Mouse (Mus musculus) CH12.LX (cell line): ENCODE measurements around the gene Tial1. TPM values are rescaled to one million over a fixed set of nuclear protein-coding genes. Genes with fewer than 3 reads are reported as not detected.

ENCODE experiments used
- DNase-seq: peaks from one replicate; pipeline ENCODE4 v3.0.0-alpha.2; 2013; ENCODE audit errors: extremely low read depth
- H3K27ac ChIP-seq: 2 replicates; pipeline ENCODE4 v1.5.1; 2012; ENCODE audit warnings: low read depth, mild to moderate bottlenecking, control low read depth, moderate library complexity; ENCODE audit not compliant: insufficient read depth
- H3K27me3 ChIP-seq: replicated peaks from 2 replicates; pipeline ENCODE3; 2012; ENCODE audit warnings: inconsistent platforms
- H3K36me3 ChIP-seq, 2 experiments: replicated peaks in 1 of 2; 2 replicates each; pipeline versions ENCODE3 to v1.6.1; 2012; ENCODE audit warnings: inconsistent platforms in 1 of 2, low read length in 1 of 2, mild to moderate bottlenecking in 1 of 2, mixed read lengths in 1 of 2, moderate library complexity in 1 of 2; ENCODE audit not compliant: control insufficient read depth in 1 of 2, insufficient read depth in 1 of 2
- H3K4me1 ChIP-seq, 2 experiments: 2 replicates each; pipeline ENCODE4 v1.6.1; 2012; ENCODE audit warnings: inconsistent platforms in 1 of 2, moderate library complexity in 1 of 2; ENCODE audit not compliant: insufficient read depth in 2 of 2, control insufficient read depth in 1 of 2
- H3K4me2 ChIP-seq: 2 replicates; pipeline ENCODE4 v1.6.1; 2012; ENCODE audit warnings: low read depth, mild to moderate bottlenecking, control low read depth; ENCODE audit not compliant: poor library complexity, insufficient read depth, severe bottlenecking
- H3K4me3 ChIP-seq, 3 experiments: fragments of 150-350 bp in 1 of 3; sonication (generic) in 1 of 3; replicated peaks in 1 of 3; 2 replicates each; pipeline versions ENCODE3 to v1.5.1; 2011 to 2012; ENCODE audit warnings: low read depth in 2 of 3, low read length in 2 of 3, mild to moderate bottlenecking in 2 of 3, moderate library complexity in 2 of 3, control low read depth in 1 of 3, improper control_type of control experiment in 1 of 3, inconsistent platforms in 1 of 3, mixed read lengths in 1 of 3; ENCODE audit not compliant: poor library complexity in 1 of 3
- H3K79me2 ChIP-seq: replicated peaks from 2 replicates; pipeline ENCODE4 v1.6.1; 2012; ENCODE audit warnings: mild to moderate bottlenecking, moderate library complexity; ENCODE audit not compliant: control insufficient read depth, poor library complexity, insufficient read depth, severe bottlenecking; ENCODE audit errors: extremely low read depth
- H3K9ac ChIP-seq: 2 replicates; pipeline ENCODE4 v1.6.1; 2012; ENCODE audit warnings: low read depth, mild to moderate bottlenecking, control low read depth, moderate library complexity; ENCODE audit not compliant: insufficient read depth
- H3K9me3 ChIP-seq: replicated peaks from 2 replicates; pipeline ENCODE3; 2012; ENCODE audit warnings: low read length, inconsistent platforms, mixed read lengths
- BHLHE40 ChIP-seq: IDR thresholded peaks from 2 replicates; pipeline ENCODE4 v1.6.1; 2011; ENCODE audit warnings: mild to moderate bottlenecking, low read depth, low read length, improper control_type of control experiment
- CHD1 ChIP-seq: IDR thresholded peaks from 2 replicates; pipeline ENCODE4 v1.6.1; 2012; ENCODE audit warnings: low read depth, low read length, improper control_type of control experiment, inconsistent platforms
- CHD2 ChIP-seq: IDR thresholded peaks from 2 replicates; pipeline ENCODE4 v1.6.1; 2011; ENCODE audit warnings: low read length, improper control_type of control experiment
- CTCF ChIP-seq, 2 experiments: IDR thresholded peaks in 1 of 2; conservative IDR thresholded peaks in 1 of 2; 2 replicates each; pipeline ENCODE4 v1.5.1; 2011 to 2012; ENCODE audit warnings: low read depth in 2 of 2, low read length in 2 of 2, improper control_type of control experiment in 1 of 2, inconsistent platforms in 1 of 2, mild to moderate bottlenecking in 1 of 2, moderate library complexity in 1 of 2
- E2F4 ChIP-seq: IDR thresholded peaks from 2 replicates; pipeline ENCODE4 v1.6.1; 2011; ENCODE audit warnings: low read depth, low read length, improper control_type of control experiment; ENCODE audit not compliant: insufficient replicate concordance
- ELF1 ChIP-seq: IDR thresholded peaks from 2 replicates; pipeline ENCODE4 v1.6.1; 2014; ENCODE audit warnings: low read depth, mild to moderate bottlenecking, inconsistent platforms, low read length, improper control_type of control experiment
- EP300 ChIP-seq: IDR thresholded peaks from 2 replicates; pipeline ENCODE4 v1.6.1; 2011; ENCODE audit warnings: low read length, improper control_type of control experiment
- ETS1 ChIP-seq: conservative IDR thresholded peaks from 2 replicates; pipeline ENCODE4 v1.6.1; 2012; ENCODE audit warnings: low read depth, mild to moderate bottlenecking, inconsistent platforms, low read length, improper control_type of control experiment, moderate library complexity
- GABPA ChIP-seq: IDR thresholded peaks from 2 replicates; pipeline ENCODE4 v1.6.1; 2012; ENCODE audit warnings: low read depth, low read length, improper control_type of control experiment, inconsistent platforms; ENCODE audit not compliant: insufficient replicate concordance
- HCFC1 ChIP-seq: IDR thresholded peaks from 2 replicates; pipeline ENCODE4 v1.6.1; 2012; ENCODE audit warnings: low read depth, mild to moderate bottlenecking, inconsistent platforms, low read length, improper control_type of control experiment
- IRF4 ChIP-seq: IDR thresholded peaks from 2 replicates; pipeline ENCODE4 v1.6.1; 2014; ENCODE audit warnings: low read depth, mild to moderate bottlenecking, inconsistent platforms, low read length, improper control_type of control experiment
- JUN ChIP-seq: IDR thresholded peaks from 2 replicates; pipeline ENCODE4 v1.6.1; 2011; ENCODE audit warnings: low read depth, mild to moderate bottlenecking, low read length, improper control_type of control experiment, moderate library complexity; ENCODE audit not compliant: insufficient read depth
- JUND ChIP-seq: conservative IDR thresholded peaks from 2 replicates; pipeline ENCODE4 v1.6.1; 2011; ENCODE audit warnings: low read depth, low read length, improper control_type of control experiment
- KAT2A ChIP-seq: IDR thresholded peaks from 2 replicates; pipeline ENCODE4 v1.6.1; 2012; ENCODE audit warnings: low read length, improper control_type of control experiment, inconsistent platforms; ENCODE audit not compliant: insufficient replicate concordance
- MAFK ChIP-seq: IDR thresholded peaks from 2 replicates; pipeline ENCODE4 v1.6.1; 2011; ENCODE audit warnings: low read length, improper control_type of control experiment; ENCODE audit not compliant: insufficient replicate concordance
- MAX ChIP-seq: IDR thresholded peaks from 2 replicates; pipeline ENCODE4 v1.6.1; 2011; ENCODE audit warnings: low read length, improper control_type of control experiment
- MAZ ChIP-seq: IDR thresholded peaks from 2 replicates; pipeline ENCODE4 v1.6.1; 2012; ENCODE audit warnings: low read depth, mild to moderate bottlenecking, inconsistent platforms, low read length, improper control_type of control experiment, moderate library complexity
- MEF2A ChIP-seq: IDR thresholded peaks from 2 replicates; pipeline ENCODE4 v1.6.1; 2014; ENCODE audit warnings: low read depth, mild to moderate bottlenecking, inconsistent platforms, low read length, improper control_type of control experiment, borderline replicate concordance
- MXI1 ChIP-seq: IDR thresholded peaks from 2 replicates; pipeline ENCODE4 v1.6.1; 2011; ENCODE audit warnings: mild to moderate bottlenecking, low read depth, low read length, improper control_type of control experiment
- MYC ChIP-seq: IDR thresholded peaks from 2 replicates; pipeline ENCODE4 v1.6.1; 2011; ENCODE audit warnings: low read depth, mild to moderate bottlenecking, improper control_type of control experiment, low read length
- NELFE ChIP-seq: IDR thresholded peaks from 2 replicates; pipeline ENCODE4 v1.6.1; 2011; ENCODE audit warnings: low read depth, low read length, improper control_type of control experiment
- NRF1 ChIP-seq: IDR thresholded peaks from 2 replicates; pipeline ENCODE4 v1.6.1; 2014; ENCODE audit warnings: low read depth, mild to moderate bottlenecking, inconsistent platforms, low read length, improper control_type of control experiment, moderate library complexity
- PAX5 ChIP-seq: IDR thresholded peaks from 2 replicates; pipeline ENCODE4 v1.6.1; 2012; ENCODE audit warnings: low read length, inconsistent platforms, mixed read lengths
- POLR2A ChIP-seq: IDR thresholded peaks from 2 replicates; pipeline ENCODE4 v1.6.1; 2011; ENCODE audit warnings: low read depth, mild to moderate bottlenecking, improper control_type of control experiment, low read length
- POLR2AphosphoS2 ChIP-seq: IDR thresholded peaks from 2 replicates; pipeline ENCODE4 v1.6.1; 2011; ENCODE audit warnings: low read depth, low read length, improper control_type of control experiment
- RAD21 ChIP-seq: IDR thresholded peaks from 2 replicates; pipeline ENCODE4 v1.6.1; 2011; ENCODE audit warnings: low read depth, mild to moderate bottlenecking, low read length, improper control_type of control experiment, moderate library complexity
- RCOR1 ChIP-seq: conservative IDR thresholded peaks from 2 replicates; pipeline ENCODE4 v1.6.1; 2012; ENCODE audit warnings: low read depth, mild to moderate bottlenecking, inconsistent platforms, low read length, improper control_type of control experiment
- SIN3A ChIP-seq: IDR thresholded peaks from 2 replicates; pipeline ENCODE4 v1.6.1; 2012; ENCODE audit warnings: low read length, improper control_type of control experiment, inconsistent platforms
- SMC3 ChIP-seq: IDR thresholded peaks from 2 replicates; pipeline ENCODE4 v1.6.1; 2011; ENCODE audit warnings: low read depth, low read length, improper control_type of control experiment
- TBP ChIP-seq: conservative IDR thresholded peaks from 2 replicates; pipeline ENCODE4 v1.6.1; 2011; ENCODE audit warnings: low read depth, low read length, improper control_type of control experiment
- TCF12 ChIP-seq: IDR thresholded peaks from 2 replicates; pipeline ENCODE4 v1.6.1; 2014; ENCODE audit warnings: low read depth, mild to moderate bottlenecking, inconsistent platforms, low read length, improper control_type of control experiment
- UBTF ChIP-seq: IDR thresholded peaks from 2 replicates; pipeline ENCODE4 v1.6.1; 2012; ENCODE audit warnings: low read depth, mild to moderate bottlenecking, inconsistent platforms, low read length, improper control_type of control experiment, moderate library complexity
- USF1 ChIP-seq: IDR thresholded peaks from 2 replicates; pipeline ENCODE4 v1.6.1; 2014; ENCODE audit warnings: low read depth, mild to moderate bottlenecking, inconsistent platforms, low read length, improper control_type of control experiment
- ZC3H11A ChIP-seq: IDR thresholded peaks from 2 replicates; pipeline ENCODE4 v1.6.1; 2012; ENCODE audit warnings: low read depth, mild to moderate bottlenecking, inconsistent platforms, low read length, improper control_type of control experiment
- ZKSCAN1 ChIP-seq: IDR thresholded peaks from 2 replicates; pipeline ENCODE4 v1.6.1; 2012; ENCODE audit warnings: low read depth, inconsistent platforms, low read length, improper control_type of control experiment, borderline replicate concordance
- ZMIZ1 ChIP-seq: IDR thresholded peaks from 2 replicates; pipeline ENCODE4 v1.6.1; 2012; ENCODE audit warnings: low read depth, mild to moderate bottlenecking, inconsistent platforms, low read length, improper control_type of control experiment
- ZNF384 ChIP-seq: IDR thresholded peaks from 2 replicates; pipeline ENCODE4 v1.6.1; 2012; ENCODE audit warnings: low read depth, low read length, improper control_type of control experiment, inconsistent platforms
- dilution Hi-C: fragments of 300-500 bp; cut with MboI; formaldehyde crosslinking; loops from 2 replicates; pipeline ENCODE4 v1.14.3; 2020; ENCODE audit warnings: low sequenced_read_pairs; ENCODE audit not compliant: extremely low pct_unique_long_range_greater_than_20kb, extremely low pct_ligation_motif_present
- in situ Hi-C: fragments of 300-500 bp; cut with MboI; formaldehyde crosslinking; loops from 3 replicates; pipeline ENCODE4 v1.14.3; 2019; ENCODE audit warnings: low sequenced_read_pairs, low pct_ligation_motif_present, low pct_unique_long_range_greater_than_20kb, mixed read lengths
- polyA plus RNA-seq: library from polyadenylated mRNA; unstranded; fragments of >175 nt; gene quantifications from 2 replicates; pipeline ENCODE4 v1.2.1, GENCODE M21; 2012; ENCODE audit warnings: low read depth; ENCODE audit not compliant: insufficient read length
- total RNA-seq, 2 experiments: library from RNA; depleted of rRNA; stranded (reverse); fragments of 300-350 nt in 1 of 2; fragments of >200 nt in 1 of 2; gene quantifications; 2 replicates each; pipeline ENCODE4 v1.2.3; 2012 to 2014

The Tial1 gene
- total and polyA plus RNA-seq, 3 experiments: 43.2 to 101 (median 52.9) TPM

GRCm38 (mm10) chr7:128392071-128392971 lies 69.2 kb downstream of the Tial1 start:
- peak overlapping the region; percentile 10; the same call in 1 of the 2 replicates for H3K9ac ChIP-seq
- H3K4me2 ChIP-seq: peak overlapping the region; percentile 75
- DNase-seq: peak; percentile 86
- in situ Hi-C loops (no loop called here), dilution Hi-C loops (no loop called here)
- H3K9me3 ChIP-seq: no peaks in the 10 kb centered on the region
- no peaks in the 10 kb centered on the region for H3K27me3 ChIP-seq
- H3K4me3 ChIP-seq: peak overlapping the region in 1 of 3 experiments; percentile 13
- H3K79me2 ChIP-seq: no peaks in the 10 kb centered on the region
- peaks cover 12 to 32% of the 10 kb centered on the region in 2 experiments for H3K4me1 ChIP-seq
- no peaks in the 10 kb centered on the region for H3K36me3 ChIP-seq
- peak overlapping the region; percentile 58 for H3K27ac ChIP-seq
- peak; percentile 74 for TF ChIP-seq SIN3A
- TF ChIP-seq KAT2A: 0 out of 2 replicates have a peak, but pooled peaks have one; percentile 61
- TF ChIP-seq MAX: peak; percentile 82
- peak; percentile 85 for TF ChIP-seq IRF4
- no peak for TF ChIP-seq ZNF384
- TF ChIP-seq POLR2A: peak; percentile 34; the same call in 1 of the 2 replicates
- TF ChIP-seq ZC3H11A: no peak
- TF ChIP-seq CHD1: peak; percentile 95
- no peak for TF ChIP-seq JUND
- peak; percentile 74; the same call in 1 of the 2 replicates for TF ChIP-seq UBTF
- no peak; the same call in none of the 2 replicates for TF ChIP-seq RAD21
- peak; percentile 66; the same call in 1 of the 2 replicates for TF ChIP-seq MAZ
- TF ChIP-seq CHD2: peak; percentile 89
- no peak for TF ChIP-seq PAX5
- peak; percentile 54; the same call in 1 of the 2 replicates for TF ChIP-seq MAFK
- peak; percentile 52 for TF ChIP-seq HCFC1
- no peak for TF ChIP-seq JUN
- TF ChIP-seq GABPA: no peak
- peak; percentile 88 for TF ChIP-seq MYC
- TF ChIP-seq ELF1: 0 out of 2 replicates have a peak, but pooled peaks have one; percentile 7
- TF ChIP-seq BHLHE40: peak; percentile 94
- peak; percentile 82 for TF ChIP-seq MXI1
- no peak for TF ChIP-seq POLR2AphosphoS2
- no peak; the same call in 1 of the 2 replicates for TF ChIP-seq ZKSCAN1
- peak; percentile 66 for TF ChIP-seq EP300
- peak; percentile 77 for TF ChIP-seq ZMIZ1
- TF ChIP-seq NRF1: peak; percentile 51
- no peak; the same call in 1 of the 2 replicates for TF ChIP-seq SMC3
- 0 out of 2 replicates have a peak, but pooled peaks have one; percentile 22 for TF ChIP-seq NELFE
- TF ChIP-seq CTCF (conservative IDR thresholded peaks at IDR 0.05 in 1 of 2, IDR thresholded peaks at IDR 0.05 in 1 of 2; ENCODE audit: low read depth in 2 of 2, low read length in 2 of 2): no peak
- TF ChIP-seq TBP: no peak
- TF ChIP-seq RCOR1: peak; percentile 89
- no peak for TF ChIP-seq E2F4
- TF ChIP-seq ETS1: peak; percentile 96
- peak; percentile 98 for TF ChIP-seq TCF12
- peak; percentile 91 for TF ChIP-seq MEF2A
- peak; percentile 40; the same call in 1 of the 2 replicates for TF ChIP-seq USF1
